In the genomic region with DNA sequence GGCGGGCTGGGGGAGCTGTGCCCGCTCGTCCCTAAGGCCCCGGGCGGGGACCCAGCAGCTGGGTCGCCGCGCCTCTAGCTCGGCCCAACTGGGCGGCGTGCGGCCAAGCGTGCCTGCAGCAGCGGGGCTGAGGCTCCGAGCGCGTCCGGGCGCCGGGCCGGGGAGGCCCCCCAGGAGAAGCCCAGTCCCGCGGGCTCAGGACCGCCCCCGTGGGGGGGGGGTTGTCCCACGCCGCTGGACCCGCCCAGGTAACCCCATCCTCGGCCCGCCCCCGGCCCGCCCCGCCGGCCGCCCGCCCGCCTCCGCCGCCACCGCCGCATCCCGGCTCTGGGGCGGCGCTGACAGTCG, we compare ENCODE assay signal across 8 mouse cellular contexts. TPM values are rescaled to one million over a fixed set of nuclear protein-coding genes. Genes with fewer than 3 reads are reported as not detected.
DNase-seq lines count a peak whose midpoint lies in the region; ATAC-seq and TF ChIP-seq lines count a peak whose summit lies in the region.

Wnt4 (plus strand) TSS at position 324 of the 348 bp plus-strand sequence.

- peak; percentile 41 to 43 for DNase-seq in left cerebral cortex, adult 2 months (ENCODE audit: extremely low spot score in 1 of 2, low spot score in 2 of 2)
- no peak for DNase-seq in left cerebral cortex, adult 11 months (ENCODE audit: low spot score)
- DNase-seq in embryonic facial prominence, embryonic 10.5 days (ENCODE audit: low spot score): peak; percentile 76
- DNase-seq in left cerebral cortex, postnatal 14 days (ENCODE audit: low spot score in 2 of 2): no peak
- DNase-seq in lung, postnatal 4 days: peak; percentile 60 to 83
- DNase-seq in testis, postnatal 10 days (ENCODE audit: low spot score): peak; percentile 72
- no peak for DNase-seq in layer of hippocampus, adult 9-10 months (ENCODE audit: low spot score)

- H3K4me2 ChIP-seq in heart, embryonic 15.5 days: peak within 1 kb of the TSS; percentile 83

- WGBS in embryonic facial prominence, embryonic 10.5 days: 1% methylated on average over 36 of the region's 45 CpGs
- 1% methylated on average over 31 of the region's 45 CpGs for WGBS in heart, embryonic 15.5 days

- no peaks in the 10 kb centered on the region for H3K36me3 ChIP-seq in embryonic facial prominence, embryonic 10.5 days (replicated peaks)
- H3K36me3 ChIP-seq in heart, embryonic 15.5 days: no peaks in the 10 kb centered on the region

- peaks cover 58% of the 10 kb centered on the region for H3K4me1 ChIP-seq in embryonic facial prominence, embryonic 10.5 days
- H3K4me1 ChIP-seq in heart, embryonic 15.5 days (replicated peaks): peaks cover 22% of the 10 kb centered on the region

- H3K9ac ChIP-seq in heart, embryonic 15.5 days: peak within 1 kb of the TSS; percentile 40

- intact Hi-C loops in left cerebral cortex, adult 2 months (cut with DNase I): no loop called here
- intact Hi-C loops in left cerebral cortex, postnatal 14 days (cut with DNase I): no loop called here

- peak within 1 kb of the TSS; percentile 65 for H3K4me3 ChIP-seq in left cerebral cortex, adult 2 months
- H3K4me3 ChIP-seq in embryonic facial prominence, embryonic 10.5 days: peak within 1 kb of the TSS; percentile 66
- H3K4me3 ChIP-seq in heart, embryonic 15.5 days: peak within 1 kb of the TSS; percentile 57

- no peaks in the 10 kb centered on the region for H3K9me3 ChIP-seq in embryonic facial prominence, embryonic 10.5 days
- H3K9me3 ChIP-seq in heart, embryonic 15.5 days (replicated peaks): no peaks in the 10 kb centered on the region

- peak within 1 kb of the TSS; percentile 85 for H3K27ac ChIP-seq in left cerebral cortex, adult 2 months
- H3K27ac ChIP-seq in embryonic facial prominence, embryonic 10.5 days (replicated peaks): peak within 1 kb of the TSS; percentile 75
- peak within 1 kb of the TSS; percentile 3; the same call in 1 of the 2 replicates for H3K27ac ChIP-seq in heart, embryonic 15.5 days

- no peak; the same call in 1 of the 2 replicates for TF ChIP-seq CTCF in left cerebral cortex, adult 2 months (IDR thresholded peaks at IDR 0.05)

- peak; percentile 80 for ATAC-seq in heart, embryonic 15.5 days (replicated peaks; ENCODE audit: insufficient number of reproducible peaks, insufficient read depth, low FRiP score, low read depth)

- peaks cover 89% of the 10 kb centered on the region for H3K27me3 ChIP-seq in embryonic facial prominence, embryonic 10.5 days (replicated peaks; ENCODE audit: low read depth, poor library complexity, severe bottlenecking)
- H3K27me3 ChIP-seq in heart, embryonic 15.5 days: peaks cover 89% of the 10 kb centered on the region

RNA-seq across cellular contexts. Expression of gene Wnt4, which starts in this region (rescaled TPM):
- total RNA-seq in left cerebral cortex, adult 2 months (2021): 10 to 100 TPM; 13.1 to 14.1 TPM
- polyA plus RNA-seq in embryonic facial prominence, embryonic 10.5 days (2016; fragmentation: Nextera tagmentation; extraction: Ambion mirVana): 1.2 and 1.5 TPM in 2 replicates
- polyA plus RNA-seq in heart, embryonic 15.5 days (2015; fragmentation: Nextera tagmentation; extraction: Ambion mirVana): 1.7 and 4.3 TPM in 2 replicates
- 10 to 100 TPM; 18.3 to 20.4 TPM for total RNA-seq in left cerebral cortex, postnatal 14 days (2021)

Comparison
In these comparisons a context has a peak if more than half of its experiments do, and no peak if none do; other contexts are left out.
1. DNase-seq: peak in left cerebral cortex, adult 2 months (2 of 2), embryonic facial prominence, embryonic 10.5 days (single experiment), lung, postnatal 4 days (2 of 2) and testis, postnatal 10 days (single experiment); none in left cerebral cortex, adult 11 months (single experiment), left cerebral cortex, postnatal 14 days (0 of 2) and layer of hippocampus, adult 9-10 months (single experiment).
2. H3K27ac ChIP-seq: peak in every context shown above with its lines; median percentile 85 in left cerebral cortex, adult 2 months; 75 in embryonic facial prominence, embryonic 10.5 days; 3 in heart, embryonic 15.5 days.
3. Peak in every context shown above with its lines, with median percentiles within 50 percentile points of each other: H3K4me3 ChIP-seq.